Mouse (Mus musculus): Measurements from ENCODE around the gene Actr1b.
"Not testable (repeated sequence)": the region's sequence is repeated elsewhere in the genome, so short reads cannot be mapped to it uniquely, and the experiment has no call there.

Gene Actr1b

DNA sequence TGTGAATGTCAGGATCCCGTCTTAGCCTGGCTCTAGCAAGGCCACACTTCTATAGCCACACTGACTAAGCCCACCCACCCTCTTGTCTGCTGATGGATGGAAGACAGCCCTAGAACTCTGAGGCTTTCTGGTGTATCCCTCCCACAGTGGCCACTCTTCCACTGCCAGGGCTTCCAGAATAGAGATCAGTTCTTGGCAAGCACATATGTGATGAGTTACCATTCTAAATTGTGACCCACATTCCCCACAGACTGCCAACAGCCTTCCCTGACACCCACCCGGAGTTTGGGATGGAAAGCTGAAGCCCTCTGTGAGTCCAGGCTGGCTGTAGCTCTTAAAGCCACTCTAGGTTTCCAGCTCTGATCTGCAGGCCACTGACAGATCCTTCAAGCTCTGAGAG is 7.1 kb downstream of the Actr1b start:
- no peak for DNase-seq (ENCODE audit: low spot score in 2 of 2)

DNA sequence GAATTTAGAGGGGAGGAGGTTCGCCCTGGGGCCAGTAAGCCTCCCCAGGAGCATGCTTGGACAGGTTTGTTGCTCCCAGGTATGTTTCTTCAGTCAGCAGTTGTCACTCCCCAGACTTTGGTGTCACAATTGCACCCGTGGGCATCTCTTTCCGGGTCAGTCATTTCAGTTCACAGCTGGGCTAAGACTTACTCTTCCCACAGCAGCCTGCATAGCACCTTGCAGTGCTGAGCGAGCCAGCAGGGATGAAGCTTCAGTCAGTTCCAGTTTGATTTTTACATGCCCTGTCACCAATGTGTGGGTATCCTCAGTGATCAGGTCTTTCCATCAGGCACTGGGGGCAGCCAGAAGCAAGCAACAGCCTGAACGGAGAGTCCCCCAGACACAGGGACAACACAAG is 17.2 kb downstream of the Actr1b start:
- no peak for DNase-seq (ENCODE audit: low spot score in 2 of 2)

- DNase-seq (ENCODE audit: low spot score in 2 of 2): no peak
Observed at GRCm38 (mm10) chr1:36696411-36696810, 17.8 kb downstream of the Actr1b start.

DNA sequence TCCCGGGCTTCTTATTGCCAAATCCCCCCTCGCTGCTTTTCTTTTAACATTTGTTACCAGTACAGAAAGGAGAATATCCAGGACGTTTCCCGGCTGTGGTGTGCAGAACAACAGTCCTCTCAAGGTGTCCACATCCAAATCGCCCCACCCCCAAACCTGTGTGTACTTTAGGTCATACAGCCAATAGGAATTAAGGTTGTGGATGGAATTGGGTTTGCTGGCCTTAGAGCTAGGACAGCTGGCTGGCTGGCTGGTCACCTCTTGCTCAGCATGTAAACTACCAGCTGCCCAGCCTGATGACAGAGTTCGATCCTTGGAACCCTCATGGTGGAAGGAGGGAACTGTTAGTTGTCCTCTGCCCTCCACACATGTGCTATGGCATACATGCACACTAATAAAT is 19.4 kb downstream of the Actr1b start:
- no peak for DNase-seq (ENCODE audit: low spot score in 2 of 2)

GRCm38 (mm10) chr1:36691271-36692155 is 22.7 kb downstream of the Actr1b start, which contains the start of gene Cox5b:
Cox5b (plus strand) TSS chr1:36691449.
- peak; percentile 98 for DNase-seq (ENCODE audit: low spot score in 2 of 2)

- DNase-seq (ENCODE audit: low spot score in 2 of 2): no peak
Observed at GRCm38 (mm10) chr1:36690671-36691235, 23.5 kb downstream of the Actr1b start.

- DNase-seq (ENCODE audit: low spot score in 2 of 2): peak; percentile 89 to 90
Observed at GRCm38 (mm10) chr1:36683810-36684467, 30.3 kb downstream of the Actr1b start.

- no peak for DNase-seq (ENCODE audit: low spot score in 2 of 2)
Observed at GRCm38 (mm10) chr1:36682620-36683355, 31.4 kb downstream of the Actr1b start, which contains the start of gene Fam178b. Fam178b (minus strand) TSS chr1:36683183.

DNA sequence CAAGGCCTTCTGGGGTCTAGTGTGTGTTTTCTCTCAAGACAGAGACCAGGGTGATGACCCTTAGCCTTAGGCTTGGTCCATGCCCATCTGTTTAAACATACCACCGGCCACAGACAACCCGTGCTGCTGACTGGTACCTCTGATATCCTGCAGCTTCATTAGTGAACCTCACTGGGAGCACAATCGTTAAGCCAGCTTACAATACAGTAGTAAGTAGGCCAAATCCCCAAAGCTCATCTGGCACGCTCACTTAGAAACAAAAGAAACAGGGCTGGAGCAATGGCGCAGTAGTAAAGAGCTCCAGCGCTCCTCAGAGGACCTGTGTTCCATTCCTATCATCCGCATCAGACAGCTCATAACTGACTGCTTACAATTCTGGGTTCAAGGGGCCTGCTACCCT is 33.3 kb downstream of the Actr1b start:
- no peak for DNase-seq (ENCODE audit: low spot score in 2 of 2)

DNA sequence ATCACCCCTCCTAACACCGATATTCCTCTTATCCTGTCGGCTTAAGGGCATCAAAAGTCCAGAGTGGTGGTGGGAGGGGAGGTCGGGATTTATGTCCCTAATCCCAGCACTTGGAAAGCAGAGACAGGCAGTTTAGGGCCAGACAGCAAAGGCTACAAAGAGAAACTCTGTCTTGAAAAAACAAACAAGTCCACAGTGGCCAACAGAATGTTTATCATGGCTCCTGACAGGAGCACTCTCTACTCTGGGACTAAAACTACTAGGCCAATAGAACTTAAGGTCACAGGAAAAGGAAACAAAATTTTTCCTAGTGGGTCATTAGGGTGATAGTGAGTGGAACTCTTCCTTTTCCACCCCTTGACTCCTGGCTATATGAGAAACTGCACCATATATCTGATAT is 39.3 kb downstream of the Actr1b start:
- no peak for DNase-seq (ENCODE audit: low spot score in 2 of 2)

DNA sequence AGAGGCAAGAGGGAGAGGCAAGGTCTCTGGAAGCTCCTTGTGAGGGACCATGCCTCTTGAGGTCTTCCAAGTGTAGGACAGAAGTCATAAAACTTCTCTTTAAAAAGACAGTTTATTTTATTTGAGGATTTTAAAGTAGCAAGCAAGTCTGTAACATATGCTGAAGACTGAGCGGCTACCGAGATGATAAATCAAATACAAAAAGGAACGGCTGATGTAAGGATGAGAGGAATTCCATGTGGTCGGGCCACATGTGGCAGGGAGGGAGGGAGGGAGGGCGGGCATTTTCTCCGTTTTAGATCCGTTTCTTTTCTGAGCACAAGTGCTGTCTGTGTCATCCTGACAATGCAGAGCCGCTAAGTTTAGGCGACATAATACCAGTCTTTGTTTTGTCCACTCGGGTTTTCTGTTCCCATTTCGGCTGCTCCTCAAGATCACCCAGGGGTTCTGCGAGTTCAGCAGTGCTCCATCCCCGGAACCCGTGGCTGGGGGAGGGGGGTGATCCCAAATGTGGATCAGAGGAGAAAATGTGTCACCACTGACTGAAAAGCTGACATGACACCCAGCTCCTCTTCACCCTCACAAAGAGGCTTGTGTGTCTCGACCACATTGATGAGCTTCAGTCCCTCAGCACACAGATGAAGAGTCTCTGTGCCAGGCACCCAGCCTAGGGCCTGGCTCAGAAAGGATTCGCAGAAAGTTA is 41.4 kb downstream of the Actr1b start:
- no peak for DNase-seq (ENCODE audit: low spot score in 2 of 2)

DNA sequence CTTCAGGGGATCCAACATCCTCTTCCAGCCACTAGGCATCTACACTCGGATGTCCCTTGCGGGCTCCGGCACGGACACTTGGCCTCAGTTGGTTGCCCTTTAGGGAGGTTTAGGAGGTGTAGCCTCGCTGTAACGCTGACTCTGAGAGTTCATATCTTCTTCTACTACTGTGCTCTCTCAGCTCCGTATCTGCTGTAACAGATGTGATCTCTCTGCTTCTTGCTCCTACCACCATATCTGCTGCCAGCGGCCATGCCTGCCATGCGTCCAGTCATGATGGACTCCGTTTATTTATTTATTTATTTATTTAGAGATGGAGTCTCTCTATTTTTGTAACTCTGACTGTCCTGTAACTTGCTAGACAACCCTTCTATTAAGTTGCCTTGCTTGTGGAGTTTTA is 43.0 kb downstream of the Actr1b start:
- no peak for DNase-seq (ENCODE audit: low spot score in 2 of 2)

DNA sequence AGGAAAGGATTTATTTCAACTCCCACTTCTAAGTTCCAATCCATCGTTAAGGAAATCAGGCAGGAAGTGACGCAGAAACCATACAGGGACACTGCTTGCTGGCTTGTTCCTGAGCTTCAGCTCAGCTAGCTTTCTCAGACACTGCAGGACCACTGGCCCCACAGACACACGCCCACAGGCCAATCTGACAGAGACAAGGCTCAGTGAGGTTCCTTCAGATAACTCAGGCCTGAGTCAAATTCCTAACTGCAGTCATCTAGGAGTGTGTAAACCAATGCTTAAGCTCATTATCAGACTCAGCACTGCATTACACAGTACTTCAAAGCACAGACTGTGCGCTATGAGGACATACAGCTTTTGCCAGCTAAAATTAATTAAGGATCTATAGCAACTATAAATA is 44.0 kb downstream of the Actr1b start:
- DNase-seq (ENCODE audit: low spot score in 2 of 2): no peak

DNA sequence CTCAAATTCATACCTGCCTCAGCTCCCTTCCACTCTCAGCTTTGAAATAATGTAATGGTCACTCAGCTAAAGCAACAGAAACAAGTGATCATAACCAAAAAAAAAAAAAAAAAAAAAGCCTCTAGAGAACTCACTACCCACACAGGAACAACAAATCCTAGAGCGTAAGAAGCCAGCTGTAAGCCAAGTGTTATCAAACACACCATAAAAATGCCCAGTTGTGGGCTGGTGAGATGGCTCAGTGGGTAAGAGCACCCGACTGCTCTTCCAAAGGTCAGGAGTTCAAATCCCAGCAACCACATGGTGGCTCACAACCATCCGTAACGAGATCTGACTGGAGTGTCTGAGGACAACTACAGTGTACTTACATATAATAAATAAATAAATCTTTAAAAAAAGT is 46.2 kb downstream of the Actr1b start:
- not testable (repeated sequence) for DNase-seq (ENCODE audit: low spot score in 2 of 2)

GRCm38 (mm10) chr1:36665934-36666333 is 48.3 kb downstream of the Actr1b start:
- DNase-seq (ENCODE audit: low spot score in 2 of 2): no peak

- no peak for DNase-seq (ENCODE audit: low spot score in 2 of 2)
Observed at GRCm38 (mm10) chr1:36665165-36665723, 49.0 kb downstream of the Actr1b start.

DNA sequence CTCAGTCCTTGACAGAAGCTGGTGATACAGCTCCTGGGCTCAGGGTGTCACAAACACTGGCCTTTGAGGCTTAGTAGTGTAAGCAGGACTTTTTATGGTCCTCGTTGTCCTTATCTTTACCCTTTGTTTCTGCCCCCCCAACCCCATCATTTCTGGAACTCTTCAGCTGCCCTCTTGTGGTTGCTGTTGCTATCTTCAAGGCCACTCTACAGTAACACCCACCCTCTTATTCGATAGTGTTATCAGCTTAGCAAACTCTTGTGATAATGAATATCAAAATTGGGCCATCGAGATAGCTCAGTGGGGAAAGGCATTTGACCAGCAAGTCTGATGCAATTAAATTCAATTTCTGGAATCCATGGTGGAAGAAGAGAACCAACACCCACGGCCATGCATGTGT is 49.8 kb downstream of the Actr1b start:
- DNase-seq (ENCODE audit: low spot score in 2 of 2): no peak

GRCm38 (mm10) chr1:36658621-36659399 is 55.4 kb downstream of the Actr1b start:
- DNase-seq (ENCODE audit: low spot score in 2 of 2): no peak

DNA sequence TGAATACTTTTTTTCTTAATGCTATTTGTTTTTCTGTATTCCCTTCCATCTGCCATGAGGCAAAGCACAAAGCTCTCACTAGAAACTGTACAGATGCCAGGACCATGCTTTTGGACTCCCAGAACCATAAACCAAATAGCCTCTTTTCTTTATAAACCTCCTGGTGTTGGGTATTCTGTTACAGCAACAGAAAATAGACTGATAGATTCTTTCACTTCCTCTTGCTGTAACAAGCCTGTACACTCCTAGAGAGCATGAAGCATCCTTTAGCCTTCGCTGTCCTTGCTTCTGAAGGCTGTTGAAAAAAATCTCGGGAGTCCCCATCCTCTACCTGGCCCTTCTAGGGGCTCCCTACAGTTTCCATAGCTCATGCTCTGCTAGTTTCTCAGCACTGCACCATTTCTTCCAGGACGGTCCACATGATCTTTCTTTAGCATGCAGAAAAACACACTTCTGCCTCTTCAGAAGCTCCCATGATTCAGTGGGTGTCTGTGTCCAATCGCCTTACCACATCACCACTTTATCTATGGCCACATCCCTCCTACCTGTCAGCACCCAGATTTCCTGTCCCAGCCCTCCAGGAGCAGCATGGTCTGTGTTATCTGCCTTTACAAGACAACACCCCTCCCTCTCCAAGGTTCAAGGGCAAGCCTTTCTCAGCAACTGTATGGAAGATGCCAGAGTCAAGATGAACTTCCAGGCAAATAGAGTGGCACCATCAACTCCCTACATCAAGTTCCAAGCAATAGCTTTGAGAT is 56.4 kb downstream of the Actr1b start:
- DNase-seq (ENCODE audit: low spot score in 2 of 2): no peak

- DNase-seq (ENCODE audit: low spot score in 2 of 2): no peak
Observed at GRCm38 (mm10) chr1:36656233-36656632, 58.0 kb downstream of the Actr1b start.

Data from right cerebral cortex, postnatal 10 days (tissue).